17 mouse cellular contexts compared by ENCODE assay signal in genomic region chr3:55750445-55751065, GRCm38 (mm10). TPM values are rescaled to one million over a fixed set of nuclear protein-coding genes. Genes with fewer than 3 reads are reported as not detected.
A peak's percentile ranks its signal among the peaks of the same experiment; 100 is the strongest.
DNase-seq lines count a peak whose midpoint lies in the region; ATAC-seq lines count a peak whose summit lies in the region.
"Had no signal": no experiment of that assay in that cellular context is flagged by ENCODE, and none has a peak within 500 bp of the region (broad histone marks: within the 10 kb centered on the region; RNA-seq: fewer than 3 reads in every experiment).

No protein-coding gene starts in this region.

- ATAC-seq in forebrain, embryonic 13.5 days, result 0 out of 2 replicates have a peak, but pooled peaks have one; percentile 14
- no peak for ATAC-seq in forebrain, embryonic 11.5 days (replicated peaks; ENCODE audit: low FRiP score)
- peak; percentile 47 for ATAC-seq in midbrain, embryonic 15.5 days (replicated peaks)
- ATAC-seq: inflammation-experienced regulatory T-cells, adult 6 months had no signal

- no peaks in the 10 kb centered on the region for H3K36me3 ChIP-seq in forebrain, embryonic 13.5 days (ENCODE audit: poor library complexity, severe bottlenecking)
- no peaks in the 10 kb centered on the region for H3K36me3 ChIP-seq in forebrain, embryonic 11.5 days (ENCODE audit: control insufficient read depth, insufficient read depth, low read length)
- H3K36me3 ChIP-seq in midbrain, embryonic 15.5 days (replicated peaks), result no peaks in the 10 kb centered on the region
- H3K36me3 ChIP-seq: heart, embryonic 15.5 days; limb, embryonic 10.5 days had no signal

- peaks cover 32% of the 10 kb centered on the region for H3K4me1 ChIP-seq in forebrain, embryonic 13.5 days
- H3K4me1 ChIP-seq in forebrain, embryonic 11.5 days (replicated peaks; ENCODE audit: control insufficient read depth, insufficient read depth, low read length), result peaks cover 2% of the 10 kb centered on the region; the same call in 1 of the 2 replicates
- peaks cover 44% of the 10 kb centered on the region for H3K4me1 ChIP-seq in midbrain, embryonic 15.5 days

- 62% methylated on average over 11 of the region's 11 CpGs for whole genome bisulfite sequencing in forebrain, embryonic 13.5 days
- whole genome bisulfite sequencing in forebrain, embryonic 11.5 days, result 75% methylated on average over 11 of the region's 11 CpGs
- WGBS in midbrain, embryonic 15.5 days, result 34% methylated on average over 11 of the region's 11 CpGs

- H3K27me3 ChIP-seq in forebrain, embryonic 13.5 days, result peaks cover 75% of the 10 kb centered on the region
- peaks cover 57% of the 10 kb centered on the region for H3K27me3 ChIP-seq in forebrain, embryonic 11.5 days (ENCODE audit: control insufficient read depth, insufficient read depth, low read length)
- H3K27me3 ChIP-seq in midbrain, embryonic 15.5 days (replicated peaks), result no peaks in the 10 kb centered on the region
- H3K27me3 ChIP-seq: heart, embryonic 15.5 days had no signal

- H3K4me2 ChIP-seq in forebrain, embryonic 13.5 days, result no peak overlapping the region
- H3K4me2 ChIP-seq in forebrain, embryonic 11.5 days (ENCODE audit: low read depth, low read length, severe bottlenecking), result no peak overlapping the region
- no peak overlapping the region for H3K4me2 ChIP-seq in midbrain, embryonic 15.5 days
- H3K4me2 ChIP-seq: heart, embryonic 15.5 days had no signal

- no peak overlapping the region for H3K27ac ChIP-seq in forebrain, embryonic 13.5 days
- H3K27ac ChIP-seq in forebrain, embryonic 11.5 days (ENCODE audit: low read depth, low read length), result no peak overlapping the region
- peak overlapping the region; percentile 77 for H3K27ac ChIP-seq in midbrain, embryonic 15.5 days
- H3K27ac ChIP-seq: heart, embryonic 15.5 days; limb, embryonic 10.5 days; liver, embryonic 14.5 days had no signal

- no peaks in the 10 kb centered on the region for H3K9me3 ChIP-seq in forebrain, embryonic 13.5 days (replicated peaks)
- H3K9me3 ChIP-seq in forebrain, embryonic 11.5 days (ENCODE audit: control insufficient read depth, low read length), result no peaks in the 10 kb centered on the region
- no peaks in the 10 kb centered on the region for H3K9me3 ChIP-seq in midbrain, embryonic 15.5 days
- H3K9me3 ChIP-seq: heart, embryonic 15.5 days; limb, embryonic 10.5 days had no signal

- no peak overlapping the region for H3K4me3 ChIP-seq in forebrain, embryonic 13.5 days
- no peak overlapping the region for H3K4me3 ChIP-seq in forebrain, embryonic 11.5 days (ENCODE audit: low read depth, low read length)
- no peak overlapping the region for H3K4me3 ChIP-seq in midbrain, embryonic 15.5 days
- H3K4me3 ChIP-seq: heart, embryonic 15.5 days; limb, embryonic 10.5 days had no signal

- no peak overlapping the region for H3K9ac ChIP-seq in forebrain, embryonic 13.5 days
- no peak overlapping the region for H3K9ac ChIP-seq in forebrain, embryonic 11.5 days (ENCODE audit: low read length)
- H3K9ac ChIP-seq in midbrain, embryonic 15.5 days, result no peak overlapping the region
- H3K9ac ChIP-seq: heart, embryonic 15.5 days; liver, embryonic 14.5 days had no signal

- DNase-seq in forebrain, embryonic 11.5 days (ENCODE audit: low spot score), result no peak
- DNase-seq in right cerebral cortex, postnatal 14 days, result peak; percentile 25
- no peak for DNase-seq in right cerebral cortex, postnatal 4 days
- DNase-seq in gastrocnemius, adult 18-20 months (ENCODE audit: low spot score), result no peak
- no peak for DNase-seq in kidney, postnatal 10 days
- DNase-seq in layer of hippocampus, postnatal 14 days (ENCODE audit: low spot score in 2 of 2), result no peak
- DNase-seq: adrenal gland, postnatal 10 days; kidney, postnatal 14 days; layer of hippocampus, postnatal 36 days; thymus, postnatal 14 days had no signal

RNA-seq across cellular contexts. Expression of gene Mab21l1, which starts 31.8 kb away (rescaled TPM):
- 16.1 and 42.0 TPM in 2 replicates for polyA plus RNA-seq in forebrain, embryonic 13.5 days (2015; fragmentation: Nextera tagmentation; extraction: Ambion mirVana)
- polyA plus RNA-seq in forebrain, embryonic 11.5 days (2014; fragmentation: Nextera tagmentation; extraction: Ambion mirVana), result 16.6 and 20.5 TPM in 2 replicates
- 159 and 172 TPM in 2 replicates for polyA plus RNA-seq in midbrain, embryonic 15.5 days (2015; fragmentation: Nextera tagmentation; extraction: Ambion mirVana)
- total RNA-seq in gastrocnemius, adult 18-20 months (2021), result 1 to 10 TPM in 1 of 2 experiments, under 1 TPM in 1; 0.96 to 1.7 TPM
- total RNA-seq in layer of hippocampus, postnatal 14 days (2021), result under 1 TPM; 0.64 to 0.71 TPM
- total RNA-seq: monocyte, adult 5-6 weeks had no signal
- polyA plus RNA-seq: inflammation-experienced regulatory T-cells, adult 6 months had no signal
